In the genomic region with DNA sequence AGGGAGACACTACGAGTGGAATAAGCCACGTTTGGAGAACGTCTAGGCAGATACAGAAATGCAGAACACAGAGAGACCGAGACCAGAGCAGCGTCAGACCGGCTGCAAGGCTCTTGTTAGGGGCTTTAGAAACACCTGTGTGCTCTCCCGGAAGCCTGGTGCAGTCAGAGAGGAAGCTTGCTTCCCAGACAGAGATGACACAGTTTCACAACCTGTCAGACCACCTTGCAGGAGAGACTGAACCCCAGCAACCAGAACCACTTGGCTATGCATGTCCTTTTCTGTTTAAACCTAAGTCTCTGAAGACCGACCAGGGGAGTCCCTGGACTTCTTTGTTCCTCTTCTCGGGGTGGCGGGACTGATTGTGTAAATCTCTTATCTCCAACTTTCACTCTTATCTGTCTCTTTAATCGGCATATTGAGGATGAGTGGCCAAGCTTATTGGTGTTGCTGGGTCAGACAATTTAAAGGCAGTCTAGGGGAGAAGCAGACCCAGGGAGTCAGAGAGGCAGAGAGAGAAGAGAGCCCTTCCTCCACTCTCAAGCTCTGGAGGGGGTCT, we compare ENCODE assay signal across 9 mouse cellular contexts. TPM values are rescaled to one million over a fixed set of nuclear protein-coding genes. Genes with fewer than 3 reads are reported as not detected.
DNase-seq lines count a peak whose midpoint lies in the region; ATAC-seq lines count a peak whose summit lies in the region.
"Had no signal": no experiment of that assay in that cellular context is flagged by ENCODE, and none has a peak within 500 bp of the region (broad histone marks: within the 10 kb centered on the region; RNA-seq: fewer than 3 reads in every experiment).

A gene (plus strand): TSS at position 509 of the 559 bp plus-strand sequence.

- no peak within 1 kb of the TSS for H3K27ac ChIP-seq in heart, embryonic 14.5 days (replicated peaks in 1 of 2; ENCODE audit: control insufficient read depth in 1 of 2, insufficient read depth in 1 of 2, low read depth in 2 of 2, low read length in 2 of 2)
- no peak within 1 kb of the TSS for H3K27ac ChIP-seq in intestine, embryonic 14.5 days (ENCODE audit: low read depth)
- no peak within 1 kb of the TSS for H3K27ac ChIP-seq in neural tube, embryonic 13.5 days (replicated peaks)

- no peak for ATAC-seq in heart, embryonic 14.5 days (ENCODE audit: insufficient number of reproducible peaks, insufficient read depth, low FRiP score, low read depth)
- ATAC-seq in intestine, embryonic 14.5 days (replicated peaks; ENCODE audit: low FRiP score, low TSS enrichment, low read depth) = no peak
- no peak for ATAC-seq in neural tube, embryonic 13.5 days (ENCODE audit: low read depth)

- H3K4me1 ChIP-seq in heart, embryonic 14.5 days (ENCODE audit: control insufficient read depth in 2 of 2, insufficient read depth in 2 of 2, low read length in 2 of 2) = peaks cover 0 to 22% of the 10 kb centered on the region in 2 experiments; a peak in 3 of 4 replicates
- peaks cover 13% of the 10 kb centered on the region for H3K4me1 ChIP-seq in intestine, embryonic 14.5 days (replicated peaks; ENCODE audit: control insufficient read depth, insufficient read depth, low read length)
- H3K4me1 ChIP-seq in neural tube, embryonic 13.5 days (replicated peaks) = peaks cover 16% of the 10 kb centered on the region

- H3K4me2 ChIP-seq in heart, embryonic 14.5 days (ENCODE audit: low read length) = peak within 1 kb of the TSS; percentile 90
- peak within 1 kb of the TSS; percentile 83 for H3K4me2 ChIP-seq in intestine, embryonic 14.5 days (ENCODE audit: low read length)
- peak within 1 kb of the TSS; percentile 75 for H3K4me2 ChIP-seq in neural tube, embryonic 13.5 days

- H3K27me3 ChIP-seq in heart, embryonic 14.5 days (ENCODE audit: control insufficient read depth, insufficient read depth, low read length) = peaks cover 58% of the 10 kb centered on the region
- H3K27me3 ChIP-seq in intestine, embryonic 14.5 days (replicated peaks; ENCODE audit: control insufficient read depth, insufficient read depth, low read length) = peaks cover 61% of the 10 kb centered on the region
- peaks cover 74% of the 10 kb centered on the region for H3K27me3 ChIP-seq in neural tube, embryonic 13.5 days

- peak within 1 kb of the TSS; percentile 41 for H3K9ac ChIP-seq in heart, embryonic 14.5 days (ENCODE audit: low read length)
- H3K9ac ChIP-seq in intestine, embryonic 14.5 days (ENCODE audit: low read length) = peak within 1 kb of the TSS; percentile 27
- H3K9ac ChIP-seq in neural tube, embryonic 13.5 days = peak within 1 kb of the TSS; percentile 67

- no peak for DNase-seq in heart, postnatal 14 days
- peak; percentile 17 for DNase-seq in ZHBTc4 (ENCODE audit: low read depth, low spot score)
- peak; percentile 58 for DNase-seq in intestine, embryonic 14.5 days (ENCODE audit: low spot score)
- no peak for DNase-seq in adrenal gland, postnatal 10 days
- DNase-seq in left cerebral cortex, adult 8-10 months (ENCODE audit: low spot score in 2 of 2) = no peak
- no peak for DNase-seq in kidney, postnatal 36 days

- intact Hi-C loops in heart, postnatal 14 days (cut with DNase I) = no loop called here

- peak within 1 kb of the TSS; percentile 39 to 48 for H3K4me3 ChIP-seq in heart, embryonic 14.5 days (ENCODE audit: control insufficient read depth in 1 of 2, insufficient read depth in 1 of 2, low read depth in 1 of 2, low read length in 2 of 2)
- H3K4me3 ChIP-seq in intestine, embryonic 14.5 days (ENCODE audit: low read depth, low read length) = peak within 1 kb of the TSS; percentile 36
- H3K4me3 ChIP-seq in neural tube, embryonic 13.5 days = peak within 1 kb of the TSS; percentile 43

- 3% methylated on average over 11 of the region's 11 CpGs for WGBS in heart, embryonic 14.5 days
- 5% methylated on average over 11 of the region's 11 CpGs for WGBS in intestine, embryonic 14.5 days
- WGBS in neural tube, embryonic 13.5 days = 3% methylated on average over 11 of the region's 11 CpGs

- peaks cover 7% of the 10 kb centered on the region for H3K9me3 ChIP-seq in heart, embryonic 14.5 days (ENCODE audit: control insufficient read depth, low read length)
- H3K9me3 ChIP-seq in intestine, embryonic 14.5 days (ENCODE audit: control insufficient read depth, low read length) = 0 out of 2 replicates have a peak, but pooled peaks cover 4% of the 10 kb centered on the region
- H3K9me3 ChIP-seq in neural tube, embryonic 13.5 days = no peaks in the 10 kb centered on the region

- no peaks in the 10 kb centered on the region for H3K36me3 ChIP-seq in heart, embryonic 14.5 days (ENCODE audit: control insufficient read depth, insufficient read depth, low read length)
- no peaks in the 10 kb centered on the region for H3K36me3 ChIP-seq in intestine, embryonic 14.5 days (ENCODE audit: control insufficient read depth, insufficient read depth, low read length)
- no peaks in the 10 kb centered on the region for H3K36me3 ChIP-seq in neural tube, embryonic 13.5 days

RNA-seq across cellular contexts. Expression of the gene that starts here (rescaled TPM):
- 0.08 and 0.15 TPM in 2 replicates for polyA plus RNA-seq in heart, embryonic 14.5 days (2014; fragmentation: Nextera tagmentation; extraction: Ambion mirVana)
- total RNA-seq in heart, postnatal 14 days (2021) = not detected
- polyA plus RNA-seq in intestine, embryonic 14.5 days (2014; fragmentation: Nextera tagmentation; extraction: Ambion mirVana) = not detected in 2 replicates
- not detected in 2 replicates for polyA plus RNA-seq in neural tube, embryonic 13.5 days (2015; fragmentation: Nextera tagmentation; extraction: Ambion mirVana)
- under 1 TPM; 0.21 to 0.24 TPM for total RNA-seq in adrenal gland, postnatal 10 days (2021)
- total RNA-seq in left cerebral cortex, adult 8-10 months (2022) = not detected
- polyA plus RNA-seq: Patski had no signal

Comparison
In these comparisons a context has a peak if more than half of its experiments do, and no peak if none do; other contexts are left out.
1. Peak in DNase-seq, H3K4me3 ChIP-seq, H3K9ac ChIP-seq and H3K4me2 ChIP-seq in intestine, embryonic 14.5 days; RNA of the gene not detected or under 1 TPM.